Mouse (Mus musculus) midbrain, postnatal 0 days (tissue): Measurements from ENCODE around the gene Vat1. TPM values are rescaled to one million over a fixed set of nuclear protein-coding genes. Genes with fewer than 3 reads are reported as not detected.

Experiments used
- ATAC-seq: fragments of 200-750 bp; cut with Nextera tagmentation; 2 replicates; pipeline ENCODE4 v1.8.0; 2017; ENCODE audit warnings: moderate number of reproducible peaks, mild to moderate bottlenecking, moderate TSS enrichment, moderate library complexity; ENCODE audit not compliant: low FRiP score
- DNase-seq: peaks from one replicate; pipeline ENCODE4 v3.0.0-alpha.2; 2015; ENCODE audit warnings: low spot score
- H3K27ac ChIP-seq: fragments of 300-500 bp; sonication (generic); 2 replicates; pipeline ENCODE4 v1.5.1; 2014; ENCODE audit warnings: low read depth, mild to moderate bottlenecking, low read length, mixed read lengths
- H3K27me3 ChIP-seq: fragments of 300-500 bp; sonication (generic); 2 replicates; pipeline ENCODE4 v1.6.1; 2014; ENCODE audit warnings: low read length, control low read depth, mixed read lengths; ENCODE audit not compliant: insufficient read depth
- H3K36me3 ChIP-seq: fragments of 300-500 bp; sonication (generic); 2 replicates; pipeline ENCODE4 v1.6.1; 2014; ENCODE audit warnings: low read length, control low read depth, mixed read lengths; ENCODE audit not compliant: insufficient read depth
- H3K4me1 ChIP-seq: fragments of 300-500 bp; sonication (generic); 2 replicates; pipeline ENCODE4 v1.6.1; 2014; ENCODE audit warnings: mild to moderate bottlenecking, control low read depth, antibody characterized with exemption, low read length, mixed read lengths; ENCODE audit not compliant: insufficient read depth
- H3K4me2 ChIP-seq: fragments of 300-500 bp; sonication (generic); 2 replicates; pipeline ENCODE4 v1.6.1; 2014; ENCODE audit warnings: low read depth, mild to moderate bottlenecking, low read length, mixed read lengths; ENCODE audit not compliant: poor library complexity, severe bottlenecking
- H3K4me3 ChIP-seq: fragments of 300-500 bp; sonication (generic); 2 replicates; pipeline ENCODE4 v1.5.1; 2014; ENCODE audit warnings: low read depth, mild to moderate bottlenecking, low read length, moderate library complexity
- H3K9ac ChIP-seq: fragments of 300-500 bp; sonication (generic); replicated peaks from 2 replicates; pipeline ENCODE4 v1.6.1; 2014; ENCODE audit warnings: mild to moderate bottlenecking, low read length, moderate library complexity, mixed read lengths; ENCODE audit not compliant: poor library complexity, severe bottlenecking
- H3K9me3 ChIP-seq: fragments of 300-500 bp; sonication (generic); 2 replicates; pipeline ENCODE4 v1.6.1; 2016; ENCODE audit warnings: low read length, control low read depth
- CTCF ChIP-seq: IDR thresholded peaks from 2 replicates; pipeline ENCODE4 v1.5.1; 2016; ENCODE audit warnings: antibody characterized with exemption, mild to moderate bottlenecking
- WGBS: fragments of 180-500 bp; shearing (Covaris S2); extraction: QIAGEN DNeasy Blood & Tissue Kit; methylation state at CpG from one replicate; pipeline ENCODE4 v1.1.7; 2014; 5-methylcytosine and 5-hydroxymethylcytosine counted together
- polyA plus RNA-seq: library from polyadenylated mRNA; unstranded; fragments of >200 nt; fragmentation: Nextera tagmentation; extraction: Ambion mirVana; gene quantifications from 2 replicates; pipeline ENCODE4 v1.2.1, GENCODE M21; 2015
- total RNA-seq: library from RNA; depleted of rRNA; stranded (reverse); fragments of >200 nt; gene quantifications from 2 replicates; pipeline ENCODE4 v1.2.3, GENCODE M21; 2014

Vat1 gene
- total and polyA plus RNA-seq, 2 experiments from 2014 or later: 143 to 334 TPM

DNA sequence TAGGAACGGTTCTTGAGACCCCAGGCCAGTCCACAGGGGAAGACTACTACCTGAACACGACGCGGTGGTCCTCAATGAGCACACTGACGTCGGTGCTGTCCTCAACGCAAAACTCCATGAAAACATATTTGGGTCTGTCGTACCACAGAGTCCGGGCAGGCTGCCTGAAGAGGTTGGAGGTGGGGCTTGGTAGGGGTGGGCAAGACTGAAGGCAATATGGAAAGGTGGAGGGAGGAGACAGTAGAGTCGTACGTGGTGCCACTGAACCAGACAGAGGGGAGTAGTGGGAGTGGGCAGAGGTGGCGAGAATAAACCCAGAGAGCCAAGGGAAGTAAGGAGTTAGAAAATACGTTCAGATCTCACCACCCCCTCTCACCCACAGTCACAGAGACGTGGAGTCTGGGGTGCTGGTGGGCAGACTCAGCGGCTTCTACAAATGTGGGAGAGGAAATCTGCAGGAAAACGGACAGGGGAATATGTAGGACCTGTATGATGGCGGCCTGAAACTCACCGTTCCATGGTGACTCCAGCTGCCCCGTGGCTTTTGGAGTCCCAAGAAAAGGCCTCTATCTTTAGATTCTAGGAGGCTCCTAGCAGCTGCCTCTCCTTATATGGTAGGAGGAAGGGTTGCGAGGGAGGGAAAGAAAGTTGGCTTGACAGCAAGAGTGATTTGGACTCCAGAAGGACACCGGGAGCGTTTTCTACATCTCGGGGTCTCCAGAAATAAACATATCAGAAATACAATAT, 41.8 kb downstream of the Vat1 start, which contains the start of gene Gm27029:
Gene Gm27029 (minus strand): TSS at position 692 of the 747 bp plus-strand sequence.
- DNase-seq (no peak), ATAC-seq (peak; percentile 25; the same call in 1 of the 2 replicates)
- 7% methylated on average over 23 of the region's 23 CpGs for WGBS

DNA sequence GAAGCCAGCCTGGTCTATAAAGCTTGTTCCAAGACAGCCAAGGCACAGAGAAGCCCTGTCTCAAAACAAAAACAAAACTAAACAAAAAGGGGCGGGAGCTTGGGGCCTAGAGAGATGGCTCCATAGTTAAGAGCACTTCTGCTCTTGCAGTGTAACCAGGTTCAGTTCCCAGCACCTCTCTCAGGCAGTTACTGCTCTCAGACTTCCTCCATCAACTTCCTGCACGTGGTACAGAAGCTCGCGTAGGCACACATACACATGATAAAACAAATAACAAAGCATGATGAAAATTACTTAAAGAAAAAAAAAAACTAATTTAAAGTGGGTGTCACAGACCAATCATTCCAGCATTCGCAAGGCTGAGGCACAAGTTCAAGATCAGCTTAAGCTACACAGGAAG, 45.9 kb downstream of the Vat1 start:
- no peak for ATAC-seq
- Histone ChIP-seq H3K4me3 (no peak overlapping the region), H3K27me3 (no peaks in the 10 kb centered on the region), H3K9ac (no peak overlapping the region), H3K4me2 (no peak overlapping the region), H3K36me3 (no peaks in the 10 kb centered on the region), H3K4me1 (peaks cover 6% of the 10 kb centered on the region), H3K27ac (no peak overlapping the region), H3K9me3 (no peaks in the 10 kb centered on the region)
- no peak for TF ChIP-seq CTCF
- WGBS: 89% methylated on average over 5 of the region's 5 CpGs
- DNase-seq: no peak

More for the DNA sequence above, 41.8 kb downstream of the Vat1 start, which contains the start of gene Gm27029:
- no peak for TF ChIP-seq CTCF
- peak within 1 kb of the TSS; percentile 81 for H3K4me2 ChIP-seq
- H3K27me3 ChIP-seq: no peaks in the 10 kb centered on the region
- no peaks in the 10 kb centered on the region for H3K36me3 ChIP-seq
- H3K9ac ChIP-seq: peak within 1 kb of the TSS; percentile 84
- H3K4me1 ChIP-seq: peaks cover 13% of the 10 kb centered on the region
- no peaks in the 10 kb centered on the region for H3K9me3 ChIP-seq
- H3K27ac ChIP-seq: peak within 1 kb of the TSS; percentile 86
- H3K4me3 ChIP-seq: peak within 1 kb of the TSS; percentile 98

DNA sequence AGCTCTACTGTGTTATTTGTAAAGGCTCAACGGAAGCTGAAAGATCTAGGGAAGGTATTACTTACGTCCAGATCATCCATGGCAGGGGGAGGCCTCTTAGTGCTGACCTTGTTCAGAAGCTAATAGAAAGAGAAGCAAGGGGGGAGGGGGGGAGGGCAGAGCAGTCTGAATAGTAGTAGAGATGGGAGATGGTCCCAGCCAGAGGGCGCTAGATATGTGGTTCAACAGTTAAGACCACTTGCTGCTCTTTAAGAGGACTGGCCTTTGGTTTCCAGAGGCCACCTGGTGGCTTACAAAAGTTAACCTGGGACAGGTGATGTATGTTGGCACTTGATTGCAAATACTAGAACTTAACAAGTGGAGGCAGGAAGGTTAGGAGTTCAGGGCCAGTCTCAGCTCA, 46.4 kb downstream of the Vat1 start:
- no peak overlapping the region for H3K9ac ChIP-seq
- no peak overlapping the region for H3K4me2 ChIP-seq
- H3K9me3 ChIP-seq: no peaks in the 10 kb centered on the region
- WGBS: 28% methylated on average over 3 of the region's 3 CpGs
- no peak overlapping the region for H3K4me3 ChIP-seq
- DNase-seq: peak; percentile 37
- H3K27ac ChIP-seq: no peak overlapping the region
- peaks cover 6% of the 10 kb centered on the region for H3K4me1 ChIP-seq
- no peak for ATAC-seq
- no peaks in the 10 kb centered on the region for H3K27me3 ChIP-seq
- TF ChIP-seq CTCF: peak; percentile 60
- no peaks in the 10 kb centered on the region for H3K36me3 ChIP-seq

DNA sequence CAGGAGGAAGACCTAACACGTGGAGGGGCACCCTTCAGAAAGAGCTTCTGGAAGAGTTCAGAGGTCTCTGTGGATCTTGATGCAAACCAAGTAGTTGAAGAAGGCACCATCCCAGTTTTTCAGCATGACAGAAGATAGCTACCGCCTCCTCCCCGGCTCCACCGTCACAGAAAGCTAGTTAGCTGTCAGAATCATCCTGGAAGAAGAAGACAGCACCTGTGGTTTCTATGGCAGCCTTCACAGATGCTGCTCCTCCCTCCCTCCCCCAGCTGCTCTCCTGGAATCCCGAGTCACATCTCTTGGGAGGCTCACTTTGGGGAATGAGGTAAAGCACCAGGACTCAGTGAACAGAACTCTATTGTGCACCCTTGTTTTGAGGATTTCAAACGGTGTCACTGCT, 47.0 kb downstream of the Vat1 start:
- ATAC-seq (no peak), DNase-seq (no peak)
- H3K9me3 ChIP-seq: no peaks in the 10 kb centered on the region
- H3K36me3 ChIP-seq: peaks cover under 1% of the 10 kb centered on the region; the same call in 1 of the 2 replicates
- 63% methylated on average over 6 of the region's 6 CpGs for WGBS
- no peak overlapping the region for H3K27ac ChIP-seq
- H3K4me1 ChIP-seq: peaks cover under 1% of the 10 kb centered on the region; the same call in 1 of the 2 replicates
- no peak overlapping the region for H3K9ac ChIP-seq
- H3K4me2 ChIP-seq: no peak overlapping the region
- H3K27me3 ChIP-seq: no peaks in the 10 kb centered on the region
- no peak for TF ChIP-seq CTCF
- H3K4me3 ChIP-seq: no peak overlapping the region

DNA sequence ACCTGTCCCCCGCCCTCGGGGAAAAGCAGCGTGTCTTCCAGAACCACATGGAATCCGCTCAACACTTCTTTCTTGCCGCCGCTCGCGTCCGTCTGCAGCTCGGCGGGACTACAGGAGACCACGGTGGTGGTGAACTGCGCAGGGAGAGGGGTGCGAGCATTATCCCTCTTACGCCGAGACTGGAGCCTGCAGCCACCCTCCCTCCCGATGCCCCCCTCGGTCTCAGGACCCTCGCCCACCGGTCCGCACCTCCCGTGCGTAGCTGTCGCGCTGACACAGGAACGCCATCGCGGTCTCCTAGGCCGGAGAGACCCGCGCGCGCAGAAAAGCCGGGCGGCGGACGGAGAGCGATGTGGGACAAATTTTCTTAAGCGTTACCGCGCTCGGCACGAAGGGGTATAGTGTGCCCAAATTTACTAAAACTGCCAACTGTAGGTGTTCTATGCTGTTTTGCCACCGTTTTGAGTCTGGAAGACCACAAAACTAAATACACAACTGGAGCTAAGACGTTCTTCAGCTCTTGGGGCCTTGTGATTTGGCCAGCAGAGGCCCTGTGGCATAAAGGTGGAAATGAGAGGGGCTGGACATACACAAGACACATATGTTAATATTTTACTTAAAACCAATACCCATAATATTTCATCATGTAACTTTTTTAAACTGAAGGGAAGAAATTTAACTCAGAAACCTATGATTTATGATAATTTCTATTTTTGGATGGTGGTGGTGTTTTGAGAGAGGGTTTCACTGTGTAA, 48.8 kb downstream of the Vat1 start, which contains the start of gene Aarsd1:
Gene Aarsd1 (minus strand): TSS at position 515 of the 755 bp plus-strand sequence.
- ATAC-seq (peak; percentile 82), DNase-seq (peak; percentile 86)
- WGBS: under 1% methylated on average over 45 of the region's 45 CpGs
- no peak for TF ChIP-seq CTCF
- H3K9me3 ChIP-seq: no peaks in the 10 kb centered on the region
- H3K27me3 ChIP-seq: no peaks in the 10 kb centered on the region
- H3K27ac ChIP-seq: peak within 1 kb of the TSS; percentile 90
- H3K4me2 ChIP-seq: peak within 1 kb of the TSS; percentile 70
- no peaks in the 10 kb centered on the region for H3K4me1 ChIP-seq
- peak within 1 kb of the TSS; percentile 88 for H3K9ac ChIP-seq
- H3K4me3 ChIP-seq: peak within 1 kb of the TSS; percentile 74
- H3K36me3 ChIP-seq: peaks cover 7% of the 10 kb centered on the region
